Mouse (Mus musculus): ENCODE measurements around the gene Ccdc61.

The Ccdc61 gene

GRCm38 (mm10) chr7:18924321-18924720 is 14.1 kb upstream of the Ccdc61 start:
- ChIA-PET CTCF (interaction anchor here in 1 of 4 experiments (0.6 to 2.1 kb wide), 6 partner anchors 16 to 169 kb away, joined by 3 to 7 read pairs (median 4); no protein-coding TSS in a partner anchor), POLR2A (interaction anchor here in 3 of 4 experiments (0.6 to 2.4 kb wide), 9 partner anchors 15 to 168 kb away, joined by 3 to 10 read pairs (median 5); no protein-coding TSS in a partner anchor)

- POLR2A ChIA-PET, result interaction anchor here in 1 of 4 experiments (0.5 kb wide), 1 partner anchor 705 kb away, joined by 3 read pairs; the partner anchor contains the start of gene Relb
- CTCF ChIA-PET, result interaction anchor here in 1 of 4 experiments (2.1 kb wide), 1 partner anchor 170 kb away, joined by 7 read pairs; no protein-coding TSS in a partner anchor
Measured at GRCm38 (mm10) chr7:18923711-18924191, 13.5 kb upstream of the Ccdc61 start.

GRCm38 (mm10) chr7:18923267-18923666 is 13.1 kb upstream of the Ccdc61 start:
- CTCF ChIA-PET, result no interaction called here
- POLR2A ChIA-PET, result no interaction called here

GRCm38 (mm10) chr7:18922807-18923206 is 12.6 kb upstream of the Ccdc61 start:
- POLR2A ChIA-PET, result no interaction called here
- CTCF ChIA-PET, result interaction anchor here in 1 of 4 experiments (0.7 kb wide), 1 partner anchor 27 kb away, joined by 4 read pairs; no protein-coding TSS in a partner anchor

- ChIA-PET CTCF (interaction anchor here in 2 of 4 experiments (0.5 to 0.9 kb wide), 4 partner anchors 29 to 172 kb away, joined by 3 to 5 read pairs (median 4); no protein-coding TSS in a partner anchor), POLR2A (interaction anchor here in 2 of 4 experiments (0.5 to 1.1 kb wide), 3 partner anchors 19 to 140 kb away, joined by 3 read pairs; no protein-coding TSS in a partner anchor)
Measured at GRCm38 (mm10) chr7:18921069-18921468, 10.9 kb upstream of the Ccdc61 start.

GRCm38 (mm10) chr7:18917931-18918330 is 7.7 kb upstream of the Ccdc61 start:
- POLR2A ChIA-PET, result no interaction called here

GRCm38 (mm10) chr7:18916254-18916653 is 6.0 kb upstream of the Ccdc61 start:
- ChIA-PET CTCF (interaction anchor here in 2 of 4 experiments (0.5 to 1.3 kb wide), 6 partner anchors 11 to 105 kb away, joined by 3 to 5 read pairs (median 3); no protein-coding TSS in a partner anchor), POLR2A (interaction anchor here in 2 of 4 experiments (0.6 to 1.2 kb wide), 4 partner anchors 10 to 24 kb away, joined by 3 read pairs; partner anchors contain the start of gene Nova2 (in 1 of the 2))

More at GRCm38 (mm10) chr7:18917931-18918330, 7.7 kb upstream of the Ccdc61 start:
- CTCF ChIA-PET, result no interaction called here

GRCm38 (mm10) chr7:18909797-18910196 is 418 bp downstream of the Ccdc61 start:
- CTCF ChIA-PET, result interaction anchor here in 2 of 4 experiments (0.6 to 1.5 kb wide), 5 partner anchors 13 to 558 kb away, joined by 3 to 16 read pairs (median 4); partner anchors contain the start of gene Nova2 (in 1 of the 2)
- POLR2A ChIA-PET, result interaction anchor here in 2 of 4 experiments (0.7 to 4.0 kb wide), 13 partner anchors 9 to 183 kb away, joined by 3 to 20 read pairs (median 4); partner anchors contain the start of gene Mypop (in 1 of the 2)

- CTCF ChIA-PET, result interaction anchor here (0.6 to 3.6 kb wide), 10 partner anchors 8 to 168 kb away, joined by 3 to 24 read pairs (median 5); partner anchors contain the start of gene Nova2 (in 1 of the 4)
- POLR2A ChIA-PET, result interaction anchor here in 3 of 4 experiments (0.6 to 2.5 kb wide), 11 partner anchors 11 to 188 kb away, joined by 3 to 10 read pairs (median 4); partner anchors contain the start of genes Mypop (in 1 of the 3) and Nova2 (in 1 of the 3)
Measured at GRCm38 (mm10) chr7:18904971-18905370, 5.2 kb downstream of the Ccdc61 start.

- CTCF ChIA-PET, result interaction anchor here in 1 of 4 experiments (1.1 kb wide), 1 partner anchor 14 kb away, joined by 3 read pairs; no protein-coding TSS in a partner anchor
- POLR2A ChIA-PET, result interaction anchor here (0.7 to 4.1 kb wide), 6 partner anchors 8 to 125 kb away, joined by 3 to 20 read pairs (median 3); partner anchors contain the start of genes Ccdc61 (in 1 of the 4) and Mypop (in 1 of the 4)
Measured at GRCm38 (mm10) chr7:18902486-18902885, 7.7 kb downstream of the Ccdc61 start.

GRCm38 (mm10) chr7:18900513-18900912 is 9.7 kb downstream of the Ccdc61 start:
- ChIA-PET POLR2A (interaction anchor here in 3 of 4 experiments (0.6 to 4.1 kb wide), 3 partner anchors 10 to 16 kb away, joined by 3 to 20 read pairs (median 9); partner anchors contain the start of gene Ccdc61 (in 2 of the 3)), CTCF (interaction anchor here in 2 of 4 experiments (0.6 to 1.2 kb wide), 2 partner anchors 14 to 36 kb away, joined by 3 read pairs; no protein-coding TSS in a partner anchor)

GRCm38 (mm10) chr7:18896536-18896935 is 13.7 kb downstream of the Ccdc61 start:
- CTCF ChIA-PET, result interaction anchor here in 1 of 4 experiments (0.6 to 1.8 kb wide), 3 partner anchors 9 to 196 kb away, joined by 4 to 6 read pairs (median 5); partner anchors contain the start of gene Ccdc61
- POLR2A ChIA-PET, result interaction anchor here in 2 of 4 experiments (0.9 to 1.7 kb wide), 3 partner anchors 12 to 97 kb away, joined by 3 to 4 read pairs (median 3); partner anchors contain the start of gene Ccdc61 (in 1 of the 2)

- ChIA-PET POLR2A (interaction anchor here (0.5 to 1.8 kb wide), 27 partner anchors 8 to 1838 kb away, joined by 3 to 10 read pairs (median 5); partner anchors contain the start of genes Ccdc61 (in 2 of the 4), Fbxo46 (in 1 of the 4), Mypop (in 1 of the 4) and Nanos2 (in 1 of the 4)), CTCF (interaction anchor here (0.5 to 3.6 kb wide), 20 partner anchors 8 to 1891 kb away, joined by 3 to 28 read pairs (median 4); partner anchors contain the start of genes Rsph6a (in 2 of the 4), Ccdc61 (in 1 of the 4), Foxa3 (in 1 of the 4) and Nova2 (in 1 of the 4))
Measured at GRCm38 (mm10) chr7:18893651-18894430, 16.4 kb downstream of the Ccdc61 start.

- ChIA-PET POLR2A (interaction anchor here (0.8 to 1.8 kb wide), 24 partner anchors 9 to 1837 kb away, joined by 3 to 10 read pairs (median 5); partner anchors contain the start of genes Ccdc61 (in 2 of the 4), Fbxo46 (in 1 of the 4), Mypop (in 1 of the 4) and Nanos2 (in 1 of the 4)), CTCF (interaction anchor here (0.6 to 3.6 kb wide), 19 partner anchors 9 to 1890 kb away, joined by 3 to 28 read pairs (median 4); partner anchors contain the start of genes Ccdc61 (in 2 of the 4), Nova2 (in 2 of the 4), Rsph6a (in 2 of the 4) and Foxa3 (in 1 of the 4))
Measured at GRCm38 (mm10) chr7:18893009-18893408, 17.2 kb downstream of the Ccdc61 start.

GRCm38 (mm10) chr7:18891872-18892599 is 18.2 kb downstream of the Ccdc61 start:
- ChIA-PET CTCF (interaction anchor here (0.5 to 3.6 kb wide), 50 partner anchors 8 to 272 kb away, joined by 3 to 28 read pairs (median 4); partner anchors contain the start of genes Ccdc61 (in 2 of the 4), Nova2 (in 2 of the 4), Rsph6a (in 2 of the 4) and Dmwd (in 1 of the 4)), POLR2A (interaction anchor here in 2 of 4 experiments (0.9 to 1.8 kb wide), 7 partner anchors 19 to 201 kb away, joined by 3 to 9 read pairs (median 6); partner anchors contain the start of genes Foxa3 (in 1 of the 2), Nova2 (in 1 of the 2) and Six5 (in 1 of the 2))

- CTCF ChIA-PET, result interaction anchor here in 1 of 4 experiments (1.6 to 3.0 kb wide), 3 partner anchors 20 to 224 kb away, joined by 3 to 16 read pairs (median 5); partner anchors contain the start of gene Ccdc61
- POLR2A ChIA-PET, result no interaction called here
Measured at GRCm38 (mm10) chr7:18890848-18891247, 19.4 kb downstream of the Ccdc61 start.
